Mouse (Mus musculus): ENCODE measurements around the gene Golga2. TPM values are rescaled to one million over a fixed set of nuclear protein-coding genes. Genes with fewer than 3 reads are reported as not detected.
"Not testable (repeated sequence)": the region's sequence is repeated elsewhere in the genome, so short reads cannot be mapped to it uniquely, and the experiment has no call there.

Golga2 gene
- total RNA-seq, 2 experiments from 2014 or later = 73.6 to 78.6 TPM

- no peak for DNase-seq (ENCODE audit: extremely low spot score in 1 of 2, low spot score in 2 of 2)
- intact Hi-C loops (cut with DNase I) = no loop called here
Observed at GRCm38 (mm10) chr2:32283986-32284385, 3.2 kb upstream of the Golga2 start.

- intact Hi-C loops (cut with DNase I) = no loop called here
Observed at GRCm38 (mm10) chr2:32287923-32288367, 761 bp downstream of the Golga2 start, which contains the start of gene Swi5. Swi5 (minus strand) TSS chr2:32288075.

GRCm38 (mm10) chr2:32288371-32288931, 1.3 kb downstream of the Golga2 start:
- intact Hi-C loops (cut with DNase I) = no loop called here
- no peak for DNase-seq (ENCODE audit: extremely low spot score in 1 of 2, low spot score in 2 of 2)

More at GRCm38 (mm10) chr2:32287923-32288367, 761 bp downstream of the Golga2 start, which contains the start of gene Swi5:
- DNase-seq (ENCODE audit: extremely low spot score in 1 of 2, low spot score in 2 of 2) = peak; percentile 98 to 100

- intact Hi-C loops (cut with DNase I) = no loop called here
- no peak for DNase-seq (ENCODE audit: extremely low spot score in 1 of 2, low spot score in 2 of 2)
Observed at GRCm38 (mm10) chr2:32289578-32289977, 2.4 kb downstream of the Golga2 start.

- intact Hi-C loops (cut with DNase I) = no loop called here
- DNase-seq (ENCODE audit: extremely low spot score in 1 of 2, low spot score in 2 of 2) = no peak
Observed at GRCm38 (mm10) chr2:32294348-32294747, 7.2 kb downstream of the Golga2 start.

GRCm38 (mm10) chr2:32295285-32295684, 8.1 kb downstream of the Golga2 start:
- DNase-seq (ENCODE audit: extremely low spot score in 1 of 2, low spot score in 2 of 2) = no peak
- intact Hi-C loops (cut with DNase I) = no loop called here

- intact Hi-C loops (cut with DNase I); DNase-seq (ENCODE audit: extremely low spot score in 1 of 2, low spot score in 2 of 2): not testable (repeated sequence)
Observed at GRCm38 (mm10) chr2:32295842-32296241, 8.7 kb downstream of the Golga2 start.

- intact Hi-C loops (cut with DNase I) = no loop called here
- no peak for DNase-seq (ENCODE audit: extremely low spot score in 1 of 2, low spot score in 2 of 2)
Observed at GRCm38 (mm10) chr2:32299469-32299868, 12.3 kb downstream of the Golga2 start.

- DNase-seq (ENCODE audit: extremely low spot score in 1 of 2, low spot score in 2 of 2) = no peak
- intact Hi-C loops (cut with DNase I) = no loop called here
Observed at GRCm38 (mm10) chr2:32302952-32303351, 15.8 kb downstream of the Golga2 start.

- DNase-seq (ENCODE audit: extremely low spot score in 1 of 2, low spot score in 2 of 2) = no peak
- intact Hi-C loops (cut with DNase I) = no loop called here
Observed at GRCm38 (mm10) chr2:32304145-32304832, 17.1 kb downstream of the Golga2 start.

- DNase-seq (ENCODE audit: extremely low spot score in 1 of 2, low spot score in 2 of 2) = no peak
Observed at GRCm38 (mm10) chr2:32305668-32306067, 18.5 kb downstream of the Golga2 start.

GRCm38 (mm10) chr2:32306176-32306575, 19.0 kb downstream of the Golga2 start:
- intact Hi-C loops (cut with DNase I) = no loop called here
- no peak for DNase-seq (ENCODE audit: extremely low spot score in 1 of 2, low spot score in 2 of 2)

More at GRCm38 (mm10) chr2:32305668-32306067, 18.5 kb downstream of the Golga2 start:
- intact Hi-C loops (cut with DNase I) = no loop called here

- intact Hi-C loops (cut with DNase I) = no loop called here
- no peak for DNase-seq (ENCODE audit: extremely low spot score in 1 of 2, low spot score in 2 of 2)
Observed at GRCm38 (mm10) chr2:32307247-32307798, 20.1 kb downstream of the Golga2 start.

GRCm38 (mm10) chr2:32307941-32308760, 21.0 kb downstream of the Golga2 start:
- DNase-seq (ENCODE audit: extremely low spot score in 1 of 2, low spot score in 2 of 2) = peak in 1 of 2 experiments; percentile 64
- intact Hi-C loops (cut with DNase I) = no loop called here

GRCm38 (mm10) chr2:32308870-32309568, 21.8 kb downstream of the Golga2 start:
- no peak for DNase-seq (ENCODE audit: extremely low spot score in 1 of 2, low spot score in 2 of 2)

GRCm38 (mm10) chr2:32310096-32310845, 23.1 kb downstream of the Golga2 start:
- intact Hi-C loops (cut with DNase I) = no loop called here
- no peak for DNase-seq (ENCODE audit: extremely low spot score in 1 of 2, low spot score in 2 of 2)

More at GRCm38 (mm10) chr2:32308870-32309568, 21.8 kb downstream of the Golga2 start:
- intact Hi-C loops (cut with DNase I) = no loop called here

GRCm38 (mm10) chr2:32311443-32312317, 24.5 kb downstream of the Golga2 start:
- intact Hi-C loops (cut with DNase I) = no loop called here
- no peak for DNase-seq (ENCODE audit: extremely low spot score in 1 of 2, low spot score in 2 of 2)
